Mouse (Mus musculus) CD4-positive naive resting alpha-beta T cell, adult 76 days (primary cell): ENCODE data around the gene Sh3gl3. TPM values are rescaled to one million over a fixed set of nuclear protein-coding genes. Genes with fewer than 3 reads are reported as not detected.

Experiments
- total RNA-seq: library from RNA; stranded (reverse); gene quantifications from one replicate; pipeline ENCODE4 v1.2.4, GENCODE M21; 2023

Sh3gl3 gene
- not detected for total RNA-seq

DNA sequence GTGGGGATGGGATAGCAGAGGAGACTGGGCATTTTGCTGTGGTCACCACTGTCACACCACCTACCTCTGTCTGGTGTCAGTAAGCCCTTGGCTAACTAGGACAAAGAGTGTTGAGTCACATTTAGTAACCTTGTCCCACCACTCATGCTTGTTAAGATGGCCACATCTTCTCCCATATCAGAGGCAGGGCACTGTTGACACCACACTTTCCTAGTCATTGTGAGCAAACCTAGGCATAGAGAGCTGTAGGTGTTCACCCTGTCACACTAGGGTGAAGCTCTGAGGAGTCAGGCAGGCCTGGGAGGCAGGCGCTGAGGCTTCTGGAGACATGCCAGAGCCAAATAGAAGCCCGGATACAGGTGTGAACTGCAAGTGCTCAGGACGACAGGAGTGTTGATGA lies at the start of gene Sh3gl3:
Sh3gl3 (plus strand) TSS at position 301 of the 400 bp plus-strand sequence.

GRCm38 (mm10) chr7:82335211-82336121 lies 161.8 kb downstream of the Sh3gl3 start, which contains the start of gene Adamtsl3:
Gene Adamtsl3, plus strand, starts transcription at chr7:82335694.

Other genes starting within 250 kb of the Sh3gl3 start
- gene Hdgfl3, start 239.4 kb upstream of the Sh3gl3 start, total RNA-seq: 34.2 TPM
- not detected for gene Bnc1, start 181.5 kb upstream of the Sh3gl3 start, total RNA-seq
- not detected for gene Adamtsl3, start 161.9 kb downstream of the Sh3gl3 start, total RNA-seq